Mouse (Mus musculus) lung, postnatal 0 days (tissue): ENCODE measurements at regions not wholly inside any gene's neighbourhood (a gene's known extent, or its start where the extent isn't known, plus 50 kb on each side); places are given as distances from the start of the nearest gene placed in this dataset.
A peak's percentile ranks its signal among the peaks of the same experiment; 100 is the strongest.

Experiments
- ATAC-seq: fragments of 200-750 bp; cut with Nextera tagmentation; 2 replicates; pipeline ENCODE4 v1.8.0; 2017; ENCODE audit warnings: moderate library complexity
- DNase-seq: peaks from one replicate; pipeline ENCODE4 v3.0.0-alpha.2; 2016; ENCODE audit warnings: low spot score
- H3K27ac ChIP-seq: fragments of 300-500 bp; sonication (generic); 2 replicates; pipeline ENCODE4 v1.5.1; 2014; ENCODE audit warnings: antibody characterized with exemption, mild to moderate bottlenecking, low read length, mixed read lengths
- H3K27me3 ChIP-seq: fragments of 300-500 bp; sonication (generic); replicated peaks from 2 replicates; pipeline ENCODE4 v1.6.1; 2014; ENCODE audit warnings: low read length, mixed read lengths; ENCODE audit not compliant: insufficient read depth
- H3K36me3 ChIP-seq: fragments of 300-500 bp; sonication (generic); 2 replicates; pipeline ENCODE4 v1.6.1; 2014; ENCODE audit warnings: low read length, mixed read lengths; ENCODE audit not compliant: insufficient read depth
- H3K4me1 ChIP-seq: fragments of 300-500 bp; sonication (generic); 2 replicates; pipeline ENCODE4 v1.6.1; 2014; ENCODE audit warnings: antibody characterized with exemption, low read depth, low read length, mixed read lengths; ENCODE audit not compliant: insufficient read depth
- H3K4me2 ChIP-seq: fragments of 300-500 bp; sonication (generic); replicated peaks from 2 replicates; pipeline ENCODE4 v1.6.1; 2014; ENCODE audit warnings: low read depth, mild to moderate bottlenecking, low read length, moderate library complexity, mixed read lengths
- H3K4me3 ChIP-seq: fragments of 300-500 bp; sonication (generic); 2 replicates; pipeline ENCODE4 v1.5.1; 2014; ENCODE audit warnings: low read depth, low read length
- H3K9ac ChIP-seq: fragments of 300-500 bp; sonication (generic); replicated peaks from 2 replicates; pipeline ENCODE4 v1.6.1; 2014; ENCODE audit warnings: low read depth, mild to moderate bottlenecking
- H3K9me3 ChIP-seq: fragments of 300-500 bp; sonication (generic); 2 replicates; pipeline ENCODE4 v1.6.1; 2016; ENCODE audit warnings: low read length, mixed read lengths
- CTCF ChIP-seq: IDR thresholded peaks from 2 replicates; pipeline ENCODE4 v1.5.1; 2016; ENCODE audit warnings: antibody characterized with exemption, mild to moderate bottlenecking
- EP300 ChIP-seq: IDR thresholded peaks from 2 replicates; pipeline ENCODE4 v1.6.1; 2016; ENCODE audit warnings: antibody characterized with exemption, mild to moderate bottlenecking, control low read depth
- WGBS: fragments of 180-500 bp; shearing (Covaris S2); extraction: QIAGEN DNeasy Blood & Tissue Kit; methylation state at CpG from one replicate; pipeline ENCODE4 v1.1.7; 2014; 5-methylcytosine and 5-hydroxymethylcytosine counted together

DNA sequence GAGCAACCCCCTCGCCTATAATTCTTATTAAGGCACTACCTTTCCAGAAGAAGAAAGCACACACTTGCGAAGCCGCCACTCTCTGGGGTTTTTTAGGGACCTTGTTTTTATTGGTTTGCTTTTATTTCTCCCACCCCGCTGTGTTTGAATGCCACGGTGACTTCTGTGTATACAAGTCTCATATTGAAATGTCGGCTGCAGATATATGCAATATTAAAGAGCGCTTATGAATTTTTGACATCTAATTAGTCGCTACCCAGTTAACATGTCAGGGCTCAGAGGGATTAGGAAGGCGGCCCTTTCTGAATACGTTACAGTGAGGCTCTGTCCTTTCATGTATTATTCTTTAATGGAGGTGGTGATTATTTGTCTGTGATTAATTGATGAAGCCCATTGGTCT lies 405.9 kb upstream of the 3110018I06Rik start:
- Histone ChIP-seq H3K4me1 (no peaks in the 10 kb centered on the region), H3K27ac (no peak overlapping the region), H3K4me2 (no peak overlapping the region), H3K27me3 (no peaks in the 10 kb centered on the region), H3K9ac (no peak overlapping the region), H3K9me3 (no peaks in the 10 kb centered on the region), H3K36me3 (no peaks in the 10 kb centered on the region), H3K4me3 (no peak overlapping the region)
- no peak for DNase-seq
- TF ChIP-seq EP300: no peak
- TF ChIP-seq CTCF: no peak
- 71% methylated on average over 10 of the region's 10 CpGs for WGBS
- no peak for ATAC-seq

DNA sequence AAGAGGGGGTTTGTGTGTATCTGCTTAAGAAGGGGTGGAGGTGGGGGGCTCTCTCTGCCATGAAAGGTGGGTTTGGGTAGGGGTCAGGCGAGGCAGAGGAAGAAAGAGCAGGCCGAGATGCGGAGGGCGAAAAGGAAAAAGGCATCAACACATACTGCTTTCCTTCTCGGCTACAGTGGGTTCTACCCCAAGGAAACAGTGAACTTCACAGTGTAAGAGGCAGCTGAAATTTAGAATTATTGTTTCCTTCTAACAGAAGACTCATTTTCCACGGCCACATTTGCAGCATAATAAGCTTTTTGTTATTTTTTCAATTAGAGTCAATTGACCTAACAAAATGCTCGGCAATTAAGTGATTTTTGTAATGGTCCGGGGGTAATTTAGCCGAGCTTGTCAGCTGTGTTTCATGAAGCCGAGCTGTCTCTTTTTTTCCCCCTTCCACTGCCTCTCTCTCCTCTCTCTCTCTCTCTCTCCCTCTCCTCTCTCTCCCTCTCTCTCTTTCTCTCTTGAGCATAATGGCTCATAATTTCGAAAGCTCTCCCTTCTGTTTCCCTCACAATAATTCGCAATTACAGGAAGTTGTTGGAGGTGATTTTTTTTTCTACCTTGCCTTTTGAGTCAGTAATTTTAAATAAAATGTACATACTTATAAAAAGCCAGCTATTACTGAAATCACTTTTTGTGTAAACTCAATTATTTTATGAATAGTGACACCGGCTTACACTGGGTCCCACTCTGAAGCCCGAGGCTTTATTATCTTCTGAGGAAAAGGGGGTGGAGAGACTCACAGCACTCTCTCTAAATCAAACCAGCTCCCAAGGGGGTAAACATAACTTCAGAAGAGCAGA lies 403.1 kb upstream of the 3110018I06Rik start:
- no peaks in the 10 kb centered on the region for H3K36me3 ChIP-seq
- DNase-seq (no peak), ATAC-seq (no peak)
- H3K4me1 ChIP-seq: no peaks in the 10 kb centered on the region
- no peak overlapping the region for H3K9ac ChIP-seq
- H3K27me3 ChIP-seq: no peaks in the 10 kb centered on the region
- no peak overlapping the region for H3K4me3 ChIP-seq
- WGBS: 58% methylated on average over 14 of the region's 14 CpGs
- TF ChIP-seq CTCF: no peak
- TF ChIP-seq EP300: no peak
- no peak overlapping the region for H3K27ac ChIP-seq
- no peak overlapping the region for H3K4me2 ChIP-seq
- H3K9me3 ChIP-seq: no peaks in the 10 kb centered on the region

GRCm38 (mm10) chr12:107085906-107086655 lies 402.4 kb upstream of the 3110018I06Rik start:
- Histone ChIP-seq H3K9me3 (no peaks in the 10 kb centered on the region), H3K27ac (no peak overlapping the region), H3K4me3 (no peak overlapping the region), H3K27me3 (no peaks in the 10 kb centered on the region), H3K4me1 (no peaks in the 10 kb centered on the region), H3K36me3 (no peaks in the 10 kb centered on the region), H3K4me2 (no peak overlapping the region), H3K9ac (no peak overlapping the region)
- ATAC-seq: 0 out of 2 replicates have a peak, but pooled peaks have one; percentile 14
- DNase-seq: peak; percentile 27
- TF ChIP-seq CTCF (peak; percentile 55), EP300 (no peak)
- 30% methylated on average over 16 of the region's 16 CpGs for WGBS

DNA sequence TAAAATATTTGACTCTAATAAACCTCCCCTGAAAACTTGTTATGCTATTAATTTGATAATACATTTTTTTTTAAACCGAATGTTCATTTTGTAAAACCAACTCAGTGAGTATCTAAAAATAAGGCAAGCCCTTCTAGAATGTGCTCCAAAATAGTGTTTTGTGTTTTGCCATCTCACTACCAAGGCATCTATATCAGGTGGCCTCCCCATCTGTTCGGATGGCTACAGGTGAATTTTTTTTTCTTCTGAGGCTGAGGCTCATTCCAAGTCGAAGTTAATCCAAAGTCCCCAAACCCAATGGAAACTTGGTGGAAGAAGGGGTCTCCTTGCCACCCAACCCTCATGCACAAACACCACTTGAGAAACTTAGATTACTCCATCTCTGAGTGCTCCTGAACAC lies 396.3 kb upstream of the 3110018I06Rik start:
- no peak overlapping the region for H3K4me2 ChIP-seq
- H3K9ac ChIP-seq: no peak overlapping the region
- no peaks in the 10 kb centered on the region for H3K4me1 ChIP-seq
- no peak overlapping the region for H3K27ac ChIP-seq
- no peaks in the 10 kb centered on the region for H3K9me3 ChIP-seq
- no peak for DNase-seq
- H3K36me3 ChIP-seq: no peaks in the 10 kb centered on the region
- no peak for ATAC-seq
- TF ChIP-seq EP300 (no peak), CTCF (no peak)
- no peaks in the 10 kb centered on the region for H3K27me3 ChIP-seq
- H3K4me3 ChIP-seq: no peak overlapping the region
- WGBS: 76% methylated on average over 3 of the region's 3 CpGs

DNA sequence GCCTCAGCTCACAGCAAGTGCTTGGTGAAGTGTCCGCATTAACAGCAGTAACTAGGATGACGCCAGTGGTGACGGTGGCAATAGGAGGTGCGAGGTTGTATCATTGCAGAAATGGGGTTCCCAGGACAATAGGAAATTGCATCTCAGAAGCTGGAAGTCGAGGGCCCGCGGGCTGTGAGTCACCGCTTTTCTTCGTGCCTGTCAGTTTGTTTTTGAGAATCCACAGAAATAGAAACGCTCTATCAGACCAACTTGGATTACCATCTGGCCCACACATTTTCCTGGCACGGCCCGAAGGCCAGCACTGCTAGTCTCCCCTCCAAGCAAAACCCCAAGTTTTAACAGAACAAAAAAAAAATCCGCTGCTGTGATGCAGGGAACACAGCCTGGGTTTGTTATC lies 395.1 kb upstream of the 3110018I06Rik start:
- Histone ChIP-seq H3K27ac (no peak overlapping the region), H3K4me1 (no peaks in the 10 kb centered on the region), H3K4me3 (no peak overlapping the region), H3K36me3 (no peaks in the 10 kb centered on the region), H3K4me2 (no peak overlapping the region), H3K27me3 (no peaks in the 10 kb centered on the region), H3K9ac (no peak overlapping the region), H3K9me3 (no peaks in the 10 kb centered on the region)
- DNase-seq: no peak
- 84% methylated on average over 13 of the region's 13 CpGs for WGBS
- no peak for ATAC-seq
- no peak for TF ChIP-seq CTCF
- no peak for TF ChIP-seq EP300

DNA sequence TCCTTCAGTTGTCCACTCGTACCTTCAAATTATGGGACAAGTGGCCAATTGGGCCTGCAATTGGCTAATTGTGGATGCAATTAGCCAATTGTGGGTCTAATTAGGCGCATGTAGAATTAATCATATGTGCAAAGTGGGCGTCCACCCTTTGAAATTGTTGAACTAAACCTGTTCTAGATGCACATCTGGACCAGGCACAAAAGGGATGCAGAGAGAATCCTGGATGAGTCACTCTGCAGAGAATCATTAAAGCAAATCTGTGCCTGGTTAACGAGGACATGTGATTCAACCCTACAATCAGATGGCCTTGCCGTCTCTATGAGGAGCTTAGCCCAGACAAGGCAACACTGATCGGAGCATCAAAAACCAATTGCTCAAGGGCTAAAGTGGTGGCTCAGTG lies 393.0 kb upstream of the 3110018I06Rik start:
- 86% methylated on average over 6 of the region's 6 CpGs for WGBS
- Histone ChIP-seq H3K4me3 (no peak overlapping the region), H3K27me3 (no peaks in the 10 kb centered on the region), H3K27ac (no peak overlapping the region), H3K9ac (no peak overlapping the region), H3K4me2 (no peak overlapping the region), H3K36me3 (no peaks in the 10 kb centered on the region), H3K4me1 (no peaks in the 10 kb centered on the region), H3K9me3 (no peaks in the 10 kb centered on the region)
- no peak for DNase-seq
- ATAC-seq: no peak
- TF ChIP-seq EP300 (no peak), CTCF (no peak)
